Mouse (Mus musculus): ENCODE measurements around the gene Birc3. TPM values are rescaled to one million over a fixed set of nuclear protein-coding genes. Genes with fewer than 3 reads are reported as not detected.
A peak's percentile ranks its signal among the peaks of the same experiment; 100 is the strongest.
"Not testable (repeated sequence)": the region's sequence is repeated elsewhere in the genome, so short reads cannot be mapped to it uniquely, and the experiment has no call there.

Gene Birc3
- polyA plus RNA-seq, 1 experiment, result 3.5 TPM

- DNase-seq (ENCODE audit: extremely low spot score in 1 of 2, low spot score in 1 of 2), result no peak
These were observed 4.0 kb downstream of the Birc3 start for GRCm38 (mm10) chr9:7868838-7869491.

- DNase-seq (ENCODE audit: extremely low spot score in 1 of 2, low spot score in 1 of 2), result no peak
These were observed 5.0 kb downstream of the Birc3 start for GRCm38 (mm10) chr9:7867981-7868380.

- DNase-seq (ENCODE audit: extremely low spot score in 1 of 2, low spot score in 1 of 2), result not testable (repeated sequence)
These were observed 6.0 kb downstream of the Birc3 start for GRCm38 (mm10) chr9:7866981-7867380.

- DNase-seq (ENCODE audit: extremely low spot score in 1 of 2, low spot score in 1 of 2), result no peak
These were observed 12.0 kb downstream of the Birc3 start for GRCm38 (mm10) chr9:7860976-7861375.

GRCm38 (mm10) chr9:7855912-7856311 is 17.1 kb downstream of the Birc3 start:
- no peak for DNase-seq (ENCODE audit: extremely low spot score in 1 of 2, low spot score in 1 of 2)

GRCm38 (mm10) chr9:7855374-7855773 is 17.6 kb downstream of the Birc3 start:
- DNase-seq (ENCODE audit: extremely low spot score in 1 of 2, low spot score in 1 of 2), result peak in 1 of 2 experiments; percentile 64

- not testable (repeated sequence) for DNase-seq (ENCODE audit: extremely low spot score in 1 of 2, low spot score in 1 of 2)
These were observed 18.8 kb downstream of the Birc3 start for GRCm38 (mm10) chr9:7854196-7854595.

- DNase-seq (ENCODE audit: extremely low spot score in 1 of 2, low spot score in 1 of 2), result no peak
These were observed 20.4 kb downstream of the Birc3 start for GRCm38 (mm10) chr9:7852346-7853230.

GRCm38 (mm10) chr9:7851841-7852240 is 21.1 kb downstream of the Birc3 start:
- DNase-seq (ENCODE audit: extremely low spot score in 1 of 2, low spot score in 1 of 2), result no peak

- DNase-seq (ENCODE audit: extremely low spot score in 1 of 2, low spot score in 1 of 2), result no peak
These were observed 24.8 kb downstream of the Birc3 start for GRCm38 (mm10) chr9:7848191-7848590.

GRCm38 (mm10) chr9:7846667-7847199 is 26.3 kb downstream of the Birc3 start:
- no peak for DNase-seq (ENCODE audit: extremely low spot score in 1 of 2, low spot score in 1 of 2)

GRCm38 (mm10) chr9:7845216-7845895 is 27.6 kb downstream of the Birc3 start:
- no peak for DNase-seq (ENCODE audit: extremely low spot score in 1 of 2, low spot score in 1 of 2)

GRCm38 (mm10) chr9:7841221-7841620 is 31.8 kb downstream of the Birc3 start:
- DNase-seq (ENCODE audit: extremely low spot score in 1 of 2, low spot score in 1 of 2), result no peak

GRCm38 (mm10) chr9:7837806-7838440 is 35.1 kb downstream of the Birc3 start:
- DNase-seq (ENCODE audit: extremely low spot score in 1 of 2, low spot score in 1 of 2), result peak in 1 of 2 experiments; percentile 18

GRCm38 (mm10) chr9:7836905-7837805 is 35.8 kb downstream of the Birc3 start, which contains the start of gene Birc2:
Gene Birc2, minus strand, starts transcription at chr9:7837064.
- DNase-seq (ENCODE audit: extremely low spot score in 1 of 2, low spot score in 1 of 2), result peak; percentile 92 to 97

GRCm38 (mm10) chr9:7836331-7836730 is 36.7 kb downstream of the Birc3 start:
- DNase-seq (ENCODE audit: extremely low spot score in 1 of 2, low spot score in 1 of 2), result peak; percentile 14 to 55

- no peak for DNase-seq (ENCODE audit: extremely low spot score in 1 of 2, low spot score in 1 of 2)
These were observed 37.7 kb downstream of the Birc3 start for GRCm38 (mm10) chr9:7835302-7835701.

- no peak for DNase-seq (ENCODE audit: extremely low spot score in 1 of 2, low spot score in 1 of 2)
These were observed 39.6 kb downstream of the Birc3 start for GRCm38 (mm10) chr9:7833421-7833820.
